Mouse (Mus musculus) CH12.LX (cell line): ENCODE data around the gene Arl8b. TPM values are rescaled to one million over a fixed set of nuclear protein-coding genes. Genes with fewer than 3 reads are reported as not detected.
A peak's percentile ranks its signal among the peaks of the same experiment; 100 is the strongest.

Experiments
- DNase-seq: peaks from one replicate; pipeline ENCODE4 v3.0.0-alpha.2; 2013; ENCODE audit errors: extremely low read depth
- H3K27ac ChIP-seq: 2 replicates; pipeline ENCODE4 v1.5.1; 2012; ENCODE audit warnings: low read depth, mild to moderate bottlenecking, control low read depth, moderate library complexity; ENCODE audit not compliant: insufficient read depth
- H3K27me3 ChIP-seq: replicated peaks from 2 replicates; pipeline ENCODE3; 2012; ENCODE audit warnings: inconsistent platforms
- H3K36me3 ChIP-seq, 2 experiments: replicated peaks in 1 of 2; 2 replicates each; pipeline versions ENCODE3 to v1.6.1; 2012; ENCODE audit warnings: inconsistent platforms in 1 of 2, low read length in 1 of 2, mild to moderate bottlenecking in 1 of 2, mixed read lengths in 1 of 2, moderate library complexity in 1 of 2; ENCODE audit not compliant: control insufficient read depth in 1 of 2, insufficient read depth in 1 of 2
- H3K4me1 ChIP-seq, 2 experiments: 2 replicates each; pipeline ENCODE4 v1.6.1; 2012; ENCODE audit warnings: inconsistent platforms in 1 of 2, moderate library complexity in 1 of 2; ENCODE audit not compliant: insufficient read depth in 2 of 2, control insufficient read depth in 1 of 2
- H3K4me2 ChIP-seq: 2 replicates; pipeline ENCODE4 v1.6.1; 2012; ENCODE audit warnings: low read depth, mild to moderate bottlenecking, control low read depth; ENCODE audit not compliant: poor library complexity, insufficient read depth, severe bottlenecking
- H3K4me3 ChIP-seq, 3 experiments: fragments of 150-350 bp in 1 of 3; sonication (generic) in 1 of 3; replicated peaks in 1 of 3; 2 replicates each; pipeline versions ENCODE3 to v1.5.1; 2011 to 2012; ENCODE audit warnings: low read depth in 2 of 3, low read length in 2 of 3, mild to moderate bottlenecking in 2 of 3, moderate library complexity in 2 of 3, control low read depth in 1 of 3, improper control_type of control experiment in 1 of 3, inconsistent platforms in 1 of 3, mixed read lengths in 1 of 3; ENCODE audit not compliant: poor library complexity in 1 of 3
- H3K79me2 ChIP-seq: replicated peaks from 2 replicates; pipeline ENCODE4 v1.6.1; 2012; ENCODE audit warnings: mild to moderate bottlenecking, moderate library complexity; ENCODE audit not compliant: control insufficient read depth, poor library complexity, insufficient read depth, severe bottlenecking; ENCODE audit errors: extremely low read depth
- H3K9ac ChIP-seq: 2 replicates; pipeline ENCODE4 v1.6.1; 2012; ENCODE audit warnings: low read depth, mild to moderate bottlenecking, control low read depth, moderate library complexity; ENCODE audit not compliant: insufficient read depth
- H3K9me3 ChIP-seq: replicated peaks from 2 replicates; pipeline ENCODE3; 2012; ENCODE audit warnings: low read length, inconsistent platforms, mixed read lengths
- BHLHE40 ChIP-seq: IDR thresholded peaks from 2 replicates; pipeline ENCODE4 v1.6.1; 2011; ENCODE audit warnings: mild to moderate bottlenecking, low read depth, low read length, improper control_type of control experiment
- CHD1 ChIP-seq: IDR thresholded peaks from 2 replicates; pipeline ENCODE4 v1.6.1; 2012; ENCODE audit warnings: low read depth, low read length, improper control_type of control experiment, inconsistent platforms
- CHD2 ChIP-seq: IDR thresholded peaks from 2 replicates; pipeline ENCODE4 v1.6.1; 2011; ENCODE audit warnings: low read length, improper control_type of control experiment
- E2F4 ChIP-seq: IDR thresholded peaks from 2 replicates; pipeline ENCODE4 v1.6.1; 2011; ENCODE audit warnings: low read depth, low read length, improper control_type of control experiment; ENCODE audit not compliant: insufficient replicate concordance
- ELF1 ChIP-seq: IDR thresholded peaks from 2 replicates; pipeline ENCODE4 v1.6.1; 2014; ENCODE audit warnings: low read depth, mild to moderate bottlenecking, inconsistent platforms, low read length, improper control_type of control experiment
- EP300 ChIP-seq: IDR thresholded peaks from 2 replicates; pipeline ENCODE4 v1.6.1; 2011; ENCODE audit warnings: low read length, improper control_type of control experiment
- ETS1 ChIP-seq: conservative IDR thresholded peaks from 2 replicates; pipeline ENCODE4 v1.6.1; 2012; ENCODE audit warnings: low read depth, mild to moderate bottlenecking, inconsistent platforms, low read length, improper control_type of control experiment, moderate library complexity
- HCFC1 ChIP-seq: IDR thresholded peaks from 2 replicates; pipeline ENCODE4 v1.6.1; 2012; ENCODE audit warnings: low read depth, mild to moderate bottlenecking, inconsistent platforms, low read length, improper control_type of control experiment
- IRF4 ChIP-seq: IDR thresholded peaks from 2 replicates; pipeline ENCODE4 v1.6.1; 2014; ENCODE audit warnings: low read depth, mild to moderate bottlenecking, inconsistent platforms, low read length, improper control_type of control experiment
- JUND ChIP-seq: conservative IDR thresholded peaks from 2 replicates; pipeline ENCODE4 v1.6.1; 2011; ENCODE audit warnings: low read depth, low read length, improper control_type of control experiment
- KAT2A ChIP-seq: IDR thresholded peaks from 2 replicates; pipeline ENCODE4 v1.6.1; 2012; ENCODE audit warnings: low read length, improper control_type of control experiment, inconsistent platforms; ENCODE audit not compliant: insufficient replicate concordance
- MAX ChIP-seq: IDR thresholded peaks from 2 replicates; pipeline ENCODE4 v1.6.1; 2011; ENCODE audit warnings: low read length, improper control_type of control experiment
- MYC ChIP-seq: IDR thresholded peaks from 2 replicates; pipeline ENCODE4 v1.6.1; 2011; ENCODE audit warnings: low read depth, mild to moderate bottlenecking, improper control_type of control experiment, low read length
- PAX5 ChIP-seq: IDR thresholded peaks from 2 replicates; pipeline ENCODE4 v1.6.1; 2012; ENCODE audit warnings: low read length, inconsistent platforms, mixed read lengths
- RAD21 ChIP-seq: IDR thresholded peaks from 2 replicates; pipeline ENCODE4 v1.6.1; 2011; ENCODE audit warnings: low read depth, mild to moderate bottlenecking, low read length, improper control_type of control experiment, moderate library complexity
- RCOR1 ChIP-seq: conservative IDR thresholded peaks from 2 replicates; pipeline ENCODE4 v1.6.1; 2012; ENCODE audit warnings: low read depth, mild to moderate bottlenecking, inconsistent platforms, low read length, improper control_type of control experiment
- SMC3 ChIP-seq: IDR thresholded peaks from 2 replicates; pipeline ENCODE4 v1.6.1; 2011; ENCODE audit warnings: low read depth, low read length, improper control_type of control experiment
- TBP ChIP-seq: conservative IDR thresholded peaks from 2 replicates; pipeline ENCODE4 v1.6.1; 2011; ENCODE audit warnings: low read depth, low read length, improper control_type of control experiment
- UBTF ChIP-seq: IDR thresholded peaks from 2 replicates; pipeline ENCODE4 v1.6.1; 2012; ENCODE audit warnings: low read depth, mild to moderate bottlenecking, inconsistent platforms, low read length, improper control_type of control experiment, moderate library complexity
- dilution Hi-C: fragments of 300-500 bp; cut with MboI; formaldehyde crosslinking; loops from 2 replicates; pipeline ENCODE4 v1.14.3; 2020; ENCODE audit warnings: low sequenced_read_pairs; ENCODE audit not compliant: extremely low pct_unique_long_range_greater_than_20kb, extremely low pct_ligation_motif_present
- in situ Hi-C: fragments of 300-500 bp; cut with MboI; formaldehyde crosslinking; loops from 3 replicates; pipeline ENCODE4 v1.14.3; 2019; ENCODE audit warnings: low sequenced_read_pairs, low pct_ligation_motif_present, low pct_unique_long_range_greater_than_20kb, mixed read lengths
- polyA plus RNA-seq: library from polyadenylated mRNA; unstranded; fragments of >175 nt; gene quantifications from 2 replicates; pipeline ENCODE4 v1.2.1, GENCODE M21; 2012; ENCODE audit warnings: low read depth; ENCODE audit not compliant: insufficient read length
- total RNA-seq, 2 experiments: library from RNA; depleted of rRNA; stranded (reverse); fragments of 300-350 nt in 1 of 2; fragments of >200 nt in 1 of 2; gene quantifications; 2 replicates each; pipeline ENCODE4 v1.2.3; 2012 to 2014

The Arl8b gene
- total and polyA plus RNA-seq, 3 experiments: 47.8 to 170 (median 141) TPM

DNA sequence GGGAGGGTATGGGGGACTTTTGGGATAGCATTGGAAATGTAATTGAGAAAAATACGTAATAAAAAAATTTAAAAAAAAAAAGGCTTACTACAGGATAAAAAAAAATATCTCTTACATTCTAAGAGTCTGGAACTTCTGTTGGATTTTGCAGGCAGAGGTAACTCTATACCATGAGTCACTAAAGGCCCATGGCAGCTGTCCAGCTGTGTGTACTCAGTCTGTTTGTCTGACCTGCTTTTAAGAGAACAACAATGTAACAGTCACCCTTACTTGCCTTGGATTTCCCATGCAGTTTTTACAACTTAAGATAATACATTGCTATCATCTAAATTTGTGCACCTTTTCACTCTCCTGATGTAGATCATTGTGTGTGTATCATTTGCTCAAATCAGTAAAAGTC is 28.5 kb upstream of the Arl8b start:
- no peak for DNase-seq
- Histone ChIP-seq H3K27me3 (no peaks in the 10 kb centered on the region), H3K27ac (no peak overlapping the region), H3K9me3 (no peaks in the 10 kb centered on the region), H3K4me1 (peaks cover 2 to 23% of the 10 kb centered on the region in 2 experiments; a peak in 3 of 4 replicates), H3K9ac (no peak overlapping the region), H3K4me3 (no peak overlapping the region), H3K36me3 (no peaks in the 10 kb centered on the region), H3K79me2 (no peaks in the 10 kb centered on the region), H3K4me2 (no peak overlapping the region)
- dilution Hi-C loops (no loop called here), in situ Hi-C loops (no loop called here)
- TF ChIP-seq ETS1: no peak
- no peak for TF ChIP-seq RAD21
- TF ChIP-seq RCOR1: no peak

DNA sequence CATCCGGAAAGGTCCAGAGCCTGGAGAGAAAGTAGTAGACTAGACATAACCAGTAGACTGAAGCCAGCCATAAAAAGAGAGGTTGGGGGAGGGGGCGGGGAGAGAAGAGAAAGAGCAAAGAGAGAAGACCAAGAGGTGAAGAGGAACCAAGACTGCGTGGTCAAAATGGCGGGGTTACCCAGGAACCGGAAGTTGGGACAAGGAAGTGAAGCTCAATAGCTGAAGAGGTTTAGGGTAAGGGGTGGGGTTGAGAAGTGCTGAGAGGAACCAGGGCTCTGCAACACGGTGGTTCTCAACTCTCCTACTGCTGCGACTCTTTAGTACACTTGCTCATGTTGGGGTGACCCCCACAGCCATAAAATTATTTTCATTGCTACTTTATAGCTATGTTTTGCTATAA is 27.0 kb upstream of the Arl8b start:
- TF ChIP-seq ELF1 (peak; percentile 63), HCFC1 (peak; percentile 19; the same call in 1 of the 2 replicates), SMC3 (no peak), TBP (no peak), MAX (no peak), E2F4 (no peak), RAD21 (no peak), BHLHE40 (no peak), CHD1 (no peak)
- Histone ChIP-seq H3K9me3 (no peaks in the 10 kb centered on the region), H3K4me3 (no peak overlapping the region), H3K79me2 (no peaks in the 10 kb centered on the region), H3K4me1 (peaks cover 2 to 22% of the 10 kb centered on the region in 2 experiments; a peak in 3 of 4 replicates), H3K4me2 (no peak overlapping the region), H3K27ac (no peak overlapping the region), H3K36me3 (no peaks in the 10 kb centered on the region), H3K9ac (no peak overlapping the region), H3K27me3 (no peaks in the 10 kb centered on the region)
- in situ Hi-C loops (no loop called here), dilution Hi-C loops (no loop called here)
- DNase-seq: peak; percentile 68

DNA sequence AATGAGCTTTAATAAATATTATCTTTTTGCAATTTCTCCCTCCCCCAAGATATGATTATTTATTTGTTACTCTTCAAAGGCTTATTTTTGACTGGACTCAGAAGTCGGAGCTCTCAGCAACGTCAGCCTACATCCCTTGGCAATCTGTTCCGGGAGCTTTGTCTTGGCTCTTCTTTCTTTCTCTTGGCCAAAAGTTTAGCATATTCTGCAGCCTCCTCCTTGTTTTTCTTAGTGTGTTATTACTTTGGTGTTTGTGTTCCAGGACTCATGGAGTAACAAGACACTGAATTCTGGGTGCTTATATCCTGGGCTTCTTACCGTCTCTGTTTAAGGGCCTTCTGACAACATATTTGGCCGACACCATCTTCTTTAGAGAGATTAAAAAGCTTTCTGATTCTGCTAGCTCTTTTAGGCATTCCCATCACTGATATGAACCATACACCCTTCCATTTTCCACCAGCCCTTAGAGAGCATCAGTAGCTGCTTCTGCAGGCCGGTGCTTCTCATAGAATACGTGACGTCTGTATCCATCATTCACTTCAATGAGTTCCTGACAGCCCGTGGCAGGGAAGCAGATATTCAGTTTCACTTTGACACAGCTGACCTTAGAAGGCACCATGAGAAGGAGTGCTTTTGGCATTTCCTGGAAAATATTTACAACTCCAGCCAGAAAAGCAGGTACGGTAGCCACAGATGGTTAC is 23.8 kb upstream of the Arl8b start:
- H3K9ac ChIP-seq: no peak overlapping the region
- no peak overlapping the region for H3K4me3 ChIP-seq
- no peaks in the 10 kb centered on the region for H3K27me3 ChIP-seq
- DNase-seq: peak; percentile 26
- no peak overlapping the region for H3K27ac ChIP-seq
- TF ChIP-seq ETS1 (peak; percentile 46), JUND (no peak), E2F4 (no peak), EP300 (peak; percentile 47; the same call in 1 of the 2 replicates), IRF4 (peak; percentile 52; the same call in 1 of the 2 replicates), KAT2A (no peak), PAX5 (no peak), CHD2 (no peak), UBTF (no peak), MYC (no peak)
- in situ Hi-C loops: no loop called here
- H3K9me3 ChIP-seq: no peaks in the 10 kb centered on the region
- H3K4me2 ChIP-seq: peak overlapping the region; percentile 73
- peaks cover 0 to 22% of the 10 kb centered on the region in 2 experiments; a peak in 3 of 4 replicates for H3K4me1 ChIP-seq
- no peaks in the 10 kb centered on the region for H3K79me2 ChIP-seq
- dilution Hi-C loops: no loop called here
- no peaks in the 10 kb centered on the region for H3K36me3 ChIP-seq
